ENCODE assay signal across 16 mouse cellular contexts in genomic region chr1:92799653-92800052, GRCm38 (mm10). TPM values are rescaled to one million over a fixed set of nuclear protein-coding genes. Genes with fewer than 3 reads are reported as not detected.
A peak's percentile ranks its signal among the peaks of the same experiment; 100 is the strongest.
DNase-seq lines count a peak whose midpoint lies in the region; ATAC-seq and TF ChIP-seq lines count a peak whose summit lies in the region.
"Had no signal": no experiment of that assay in that cellular context is flagged by ENCODE, and none has a peak within 500 bp of the region (broad histone marks: within the 10 kb centered on the region; RNA-seq: fewer than 3 reads in every experiment).

No protein-coding gene starts in this region.

- no peaks in the 10 kb centered on the region for H3K36me3 ChIP-seq in forebrain, embryonic 16.5 days (ENCODE audit: control insufficient read depth, insufficient read depth)
- H3K36me3 ChIP-seq: G1E; hindbrain, embryonic 12.5 days; limb, embryonic 15.5 days; stomach, embryonic 15.5 days had no signal

- WGBS in lung, adult 2 months = 67% methylated on average over 5 of the region's 5 CpGs
- 84% methylated on average over 5 of the region's 5 CpGs for WGBS in forebrain, embryonic 16.5 days

- peak; percentile 4 for DNase-seq in lung, postnatal 36 days
- no peak for DNase-seq in lung, adult 2 months
- DNase-seq in Muller cell, postnatal 12 days (ENCODE audit: inconsistent ontology term) = peak; percentile 91
- peak; percentile 78 for DNase-seq in fibroblast of lung, adult 2 months (ENCODE audit: low read depth)
- DNase-seq: heart, adult 2 months; kidney, postnatal 10 days had no signal

- TF ChIP-seq CTCF in lung, adult 2 months (IDR thresholded peaks at IDR 0.05; ENCODE audit: insufficient read depth, low read length) = no peak

- no peaks in the 10 kb centered on the region for H3K27me3 ChIP-seq in forebrain, embryonic 16.5 days (replicated peaks; ENCODE audit: control insufficient read depth, insufficient read depth, low read length)
- H3K27me3 ChIP-seq: hindbrain, embryonic 12.5 days; limb, embryonic 15.5 days; stomach, embryonic 15.5 days had no signal

- H3K4me1 ChIP-seq in lung, adult 2 months (ENCODE audit: control insufficient read depth, insufficient read depth, low read length) = no peaks in the 10 kb centered on the region
- H3K4me1 ChIP-seq in forebrain, embryonic 16.5 days (replicated peaks; ENCODE audit: control insufficient read depth, insufficient read depth, low read length) = no peaks in the 10 kb centered on the region
- H3K4me1 ChIP-seq: hindbrain, embryonic 12.5 days; limb, embryonic 15.5 days; stomach, embryonic 15.5 days had no signal

- ATAC-seq in neutrophil, adult 5-6 weeks (ENCODE audit: extremely low read depth, insufficient number of reproducible peaks, low FRiP score, poor library complexity, severe bottlenecking) = peak; percentile 82
- no peak for ATAC-seq in inflammation-experienced regulatory T-cells, adult 6 months
- ATAC-seq in forebrain, embryonic 16.5 days = no peak
- no peak for ATAC-seq in monocyte, adult 5-6 weeks (replicated peaks; ENCODE audit: insufficient number of reproducible peaks, low FRiP score, low TSS enrichment, poor library complexity, severe bottlenecking)
- ATAC-seq: lung, postnatal 0 days; midbrain, embryonic 16.5 days had no signal

- no peak overlapping the region for H3K4me2 ChIP-seq in forebrain, embryonic 16.5 days (ENCODE audit: low read length)
- H3K4me2 ChIP-seq: hindbrain, embryonic 12.5 days; limb, embryonic 15.5 days; stomach, embryonic 15.5 days had no signal

- no peaks in the 10 kb centered on the region for H3K9me3 ChIP-seq in forebrain, embryonic 16.5 days (ENCODE audit: control insufficient read depth, low read length)
- H3K9me3 ChIP-seq: G1E; hindbrain, embryonic 12.5 days; limb, embryonic 15.5 days; stomach, embryonic 15.5 days had no signal

- no peak for TF ChIP-seq POLR2A in lung, adult 2 months (IDR thresholded peaks at IDR 0.05; ENCODE audit: borderline replicate concordance, extremely low read depth, low read depth, low read length)

- H3K27ac ChIP-seq in forebrain, embryonic 16.5 days (ENCODE audit: low read length) = no peak overlapping the region
- H3K27ac ChIP-seq: heart, adult 2 months; hindbrain, embryonic 12.5 days; limb, embryonic 15.5 days; stomach, embryonic 15.5 days had no signal

- H3K4me3 ChIP-seq in lung, adult 2 months (replicated peaks; ENCODE audit: extremely low read depth, low read depth, low read length) = no peak overlapping the region
- no peak overlapping the region for H3K4me3 ChIP-seq in forebrain, embryonic 16.5 days (replicated peaks; ENCODE audit: low read length)
- H3K4me3 ChIP-seq: heart, adult 2 months; hindbrain, embryonic 12.5 days; limb, embryonic 15.5 days; stomach, embryonic 15.5 days had no signal

- no peak overlapping the region for H3K9ac ChIP-seq in forebrain, embryonic 16.5 days (replicated peaks; ENCODE audit: low read depth, low read length)
- H3K9ac ChIP-seq: hindbrain, embryonic 12.5 days; limb, embryonic 15.5 days; stomach, embryonic 15.5 days had no signal

RNA-seq across cellular contexts. Expression of gene Gpc1, which starts 31.8 kb away (rescaled TPM):
- polyA plus RNA-seq in lung, adult 2 months (2012; rRNA removed) = 23.4 and 23.6 TPM in 2 replicates
- 2.7 and 3.0 TPM in 2 replicates for total RNA-seq in neutrophil, adult 5-6 weeks (2017)
- polyA plus RNA-seq in inflammation-experienced regulatory T-cells, adult 6 months (2017; shearing (Covaris generic)) = 1 to 10 TPM in 2 of 3 experiments, under 1 TPM in 1; 0.87 to 3.0 (median 2.8) TPM
- polyA plus RNA-seq in forebrain, embryonic 16.5 days (2015; fragmentation: Nextera tagmentation; extraction: Ambion mirVana) = 70.4 and 72.7 TPM in 2 replicates
- total RNA-seq in monocyte, adult 5-6 weeks (2017) = 24.0 to 67.4 TPM (median 25.2 TPM) in 3 replicates
- polyA plus RNA-seq: G1E had no signal
